Mouse (Mus musculus) neural tube, embryonic 14.5 days (tissue): ENCODE measurements at regions not wholly inside any gene's neighbourhood (a gene's known extent, or its start where the extent isn't known, plus 50 kb on each side); places are given as distances from the start of the nearest gene placed in this dataset.

Experiments used
- ATAC-seq: fragments of 200-750 bp; cut with Nextera tagmentation; 2 replicates; pipeline ENCODE4 v1.8.0; 2017; ENCODE audit warnings: low read depth, mild to moderate bottlenecking, moderate TSS enrichment, moderate library complexity
- H3K27ac ChIP-seq: fragments of 300-500 bp; sonication (generic); 2 replicates; pipeline ENCODE4 v1.5.1; 2014; ENCODE audit warnings: low read depth, mild to moderate bottlenecking, control low read depth, low read length, moderate library complexity, mixed read lengths
- H3K27me3 ChIP-seq: fragments of 300-500 bp; sonication (generic); 2 replicates; pipeline ENCODE4 v1.6.1; 2014; ENCODE audit warnings: low read length; ENCODE audit not compliant: control insufficient read depth, insufficient read depth
- H3K36me3 ChIP-seq: fragments of 300-500 bp; sonication (generic); 2 replicates; pipeline ENCODE4 v1.6.1; 2014; ENCODE audit warnings: low read length, mixed read lengths; ENCODE audit not compliant: control insufficient read depth, insufficient read depth
- H3K4me1 ChIP-seq: fragments of 300-500 bp; sonication (generic); 2 replicates; pipeline ENCODE4 v1.6.1; 2014; ENCODE audit warnings: low read length; ENCODE audit not compliant: control insufficient read depth, insufficient read depth
- H3K4me2 ChIP-seq: fragments of 300-500 bp; sonication (generic); 2 replicates; pipeline ENCODE4 v1.6.1; 2014; ENCODE audit warnings: mild to moderate bottlenecking, low read depth, low read length, control low read depth
- H3K4me3 ChIP-seq: fragments of 300-500 bp; sonication (generic); 2 replicates; pipeline ENCODE4 v1.5.1; 2014; ENCODE audit warnings: low read depth, low read length, control low read depth, mixed read lengths
- H3K9ac ChIP-seq: fragments of 300-500 bp; sonication (generic); replicated peaks from 2 replicates; pipeline ENCODE4 v1.6.1; 2014; ENCODE audit warnings: low read depth, mild to moderate bottlenecking, control low read depth, low read length, mixed read lengths
- H3K9me3 ChIP-seq: fragments of 300-500 bp; sonication (generic); 2 replicates; pipeline ENCODE4 v1.6.1; 2016; ENCODE audit warnings: low read length; ENCODE audit not compliant: control insufficient read depth
- WGBS: fragments of 180-500 bp; shearing (Covaris S2); extraction: QIAGEN DNeasy Blood & Tissue Kit; methylation state at CpG from one replicate; pipeline ENCODE4 v1.1.7; 2014; 5-methylcytosine and 5-hydroxymethylcytosine counted together

- no peak overlapping the region for H3K27ac ChIP-seq
- no peak for ATAC-seq
- H3K9ac ChIP-seq: no peak overlapping the region
- no peaks in the 10 kb centered on the region for H3K27me3 ChIP-seq
- no peak overlapping the region for H3K4me3 ChIP-seq
- WGBS: 36% methylated on average over 5 of the region's 5 CpGs
- no peak overlapping the region for H3K4me2 ChIP-seq
- H3K36me3 ChIP-seq: no peaks in the 10 kb centered on the region
- H3K4me1 ChIP-seq: 0 out of 2 replicates have a peak, but pooled peaks cover 3% of the 10 kb centered on the region
- no peaks in the 10 kb centered on the region for H3K9me3 ChIP-seq
These were observed 114.7 kb downstream of the 1810013L24Rik start for GRCm38 (mm10) chr16:8944412-8945102.

- no peak overlapping the region for H3K4me2 ChIP-seq
- no peak for ATAC-seq
- H3K4me1 ChIP-seq: 0 out of 2 replicates have a peak, but pooled peaks cover 3% of the 10 kb centered on the region
These were observed 117.9 kb downstream of the 1810013L24Rik start for GRCm38 (mm10) chr16:8947846-8948245.

GRCm38 (mm10) chr16:8951156-8951899 is 121.4 kb downstream of the 1810013L24Rik start:
- Histone ChIP-seq H3K4me2 (no peak overlapping the region), H3K4me1 (no peaks in the 10 kb centered on the region), H3K27me3 (no peaks in the 10 kb centered on the region), H3K9ac (no peak overlapping the region), H3K27ac (no peak overlapping the region), H3K36me3 (no peaks in the 10 kb centered on the region), H3K4me3 (no peak overlapping the region), H3K9me3 (no peaks in the 10 kb centered on the region)
- ATAC-seq: no peak
- WGBS: 67% methylated on average over 6 of the region's 6 CpGs

More at GRCm38 (mm10) chr16:8947846-8948245, 117.9 kb downstream of the 1810013L24Rik start:
- no peaks in the 10 kb centered on the region for H3K9me3 ChIP-seq
- no peak overlapping the region for H3K9ac ChIP-seq
- H3K36me3 ChIP-seq: no peaks in the 10 kb centered on the region
- WGBS: 64% methylated on average over 5 of the region's 5 CpGs
- no peaks in the 10 kb centered on the region for H3K27me3 ChIP-seq
- H3K4me3 ChIP-seq: no peak overlapping the region
- no peak overlapping the region for H3K27ac ChIP-seq

GRCm38 (mm10) chr16:8961739-8962138 is 131.8 kb downstream of the 1810013L24Rik start:
- Histone ChIP-seq H3K36me3 (no peaks in the 10 kb centered on the region), H3K4me2 (no peak overlapping the region), H3K9ac (no peak overlapping the region), H3K9me3 (no peaks in the 10 kb centered on the region), H3K4me1 (no peaks in the 10 kb centered on the region), H3K27ac (no peak overlapping the region), H3K4me3 (no peak overlapping the region), H3K27me3 (no peaks in the 10 kb centered on the region)
- ATAC-seq: no peak
- WGBS: 86% methylated on average over 10 of the region's 10 CpGs

DNA sequence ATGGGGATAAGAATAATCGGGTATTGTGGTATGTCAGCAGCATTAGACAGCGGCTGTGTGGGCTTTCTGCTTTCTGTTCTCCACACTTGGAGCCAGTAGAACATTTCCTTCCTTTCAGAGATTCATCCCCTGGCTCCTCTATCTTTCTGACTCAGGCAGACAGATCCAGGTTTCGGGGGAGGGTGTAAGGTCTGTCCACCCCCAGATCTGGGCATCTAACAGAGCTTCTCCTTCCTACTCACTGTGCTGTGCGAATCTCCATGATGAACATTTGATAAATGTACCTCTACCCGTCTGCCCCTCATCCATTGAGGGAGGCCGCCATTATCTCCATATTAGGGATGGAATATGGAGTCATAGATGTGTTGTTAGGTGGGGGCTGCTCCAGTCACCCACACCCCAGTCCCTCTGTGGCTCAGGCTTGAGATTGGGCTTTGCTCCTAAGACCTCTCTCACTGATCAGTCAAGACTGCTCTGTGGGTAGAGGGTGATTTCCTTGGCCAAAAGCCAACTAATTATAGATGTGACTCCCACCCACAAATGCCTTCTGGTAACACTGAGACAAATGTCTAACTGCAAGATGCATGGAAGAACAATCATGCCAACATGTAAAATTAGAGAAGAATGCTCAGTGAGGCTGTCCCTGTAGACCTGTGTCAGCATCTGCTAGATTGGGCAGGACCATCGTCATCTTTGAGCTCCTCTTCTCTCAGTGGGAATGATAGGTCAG is 163.8 kb downstream of the 1810013L24Rik start:
- Histone ChIP-seq H3K4me1 (no peaks in the 10 kb centered on the region), H3K27me3 (no peaks in the 10 kb centered on the region), H3K4me2 (no peak overlapping the region), H3K4me3 (no peak overlapping the region), H3K9ac (no peak overlapping the region), H3K27ac (no peak overlapping the region), H3K9me3 (no peaks in the 10 kb centered on the region), H3K36me3 (no peaks in the 10 kb centered on the region)
- WGBS: 93% methylated on average over 7 of the region's 7 CpGs
- ATAC-seq: no peak

GRCm38 (mm10) chr16:8994521-8994920 is 164.6 kb downstream of the 1810013L24Rik start:
- H3K4me3 ChIP-seq: no peak overlapping the region
- H3K27ac ChIP-seq: no peak overlapping the region
- H3K36me3 ChIP-seq: no peaks in the 10 kb centered on the region
- ATAC-seq: no peak
- H3K9me3 ChIP-seq: no peaks in the 10 kb centered on the region
- H3K9ac ChIP-seq: no peak overlapping the region
- 93% methylated on average over 1 of the region's 1 CpGs for WGBS
- no peaks in the 10 kb centered on the region for H3K27me3 ChIP-seq
- H3K4me2 ChIP-seq: no peak overlapping the region
- H3K4me1 ChIP-seq: no peaks in the 10 kb centered on the region

GRCm38 (mm10) chr16:8997250-8997649 is 167.3 kb downstream of the 1810013L24Rik start:
- Histone ChIP-seq H3K27me3 (no peaks in the 10 kb centered on the region), H3K9me3 (no peaks in the 10 kb centered on the region), H3K36me3 (no peaks in the 10 kb centered on the region), H3K27ac (peak overlapping the region; percentile 35; the same call in 1 of the 2 replicates), H3K4me3 (no peak overlapping the region), H3K4me2 (no peak overlapping the region), H3K9ac (no peak overlapping the region), H3K4me1 (no peaks in the 10 kb centered on the region)
- ATAC-seq: peak; percentile 41; the same call in 1 of the 2 replicates
- WGBS: 61% methylated on average over 5 of the region's 5 CpGs

- Histone ChIP-seq H3K36me3 (no peaks in the 10 kb centered on the region), H3K4me1 (peaks cover 6% of the 10 kb centered on the region; the same call in 1 of the 2 replicates), H3K4me3 (no peak overlapping the region), H3K27me3 (no peaks in the 10 kb centered on the region), H3K9me3 (no peaks in the 10 kb centered on the region), H3K27ac (no peak overlapping the region), H3K9ac (no peak overlapping the region), H3K4me2 (no peak overlapping the region)
- 22% methylated on average over 6 of the region's 6 CpGs for WGBS
- ATAC-seq: peak; percentile 71; the same call in 1 of the 2 replicates
These were observed 174.1 kb downstream of the 1810013L24Rik start for GRCm38 (mm10) chr16:9004012-9004411.
